ENCODE assay signal across 14 mouse cellular contexts in the genomic region with DNA sequence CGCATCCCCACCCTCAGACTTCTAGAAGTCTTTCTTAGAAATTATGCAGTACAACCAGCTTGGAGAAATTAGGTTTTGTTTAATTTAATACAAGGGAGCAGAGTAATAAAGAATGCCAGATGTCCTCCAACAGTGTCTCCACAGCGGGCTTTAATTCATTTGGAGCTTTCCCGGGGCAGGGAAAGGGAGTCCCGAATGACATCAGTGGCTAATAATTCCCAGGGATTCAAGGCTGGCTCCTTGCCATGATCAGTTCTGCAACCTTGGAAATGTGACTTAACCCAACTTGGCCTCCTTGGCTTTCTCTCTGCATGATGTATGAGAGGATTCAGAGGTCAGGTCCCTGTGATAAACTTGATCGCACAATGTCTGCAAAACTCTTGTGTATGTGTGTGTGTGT. TPM values are rescaled to one million over a fixed set of nuclear protein-coding genes. Genes with fewer than 3 reads are reported as not detected.
DNase-seq lines count a peak whose midpoint lies in the region; TF ChIP-seq lines count a peak whose summit lies in the region.
"Had no signal": no experiment of that assay in that cellular context is flagged by ENCODE, and none has a peak within 500 bp of the region (broad histone marks: within the 10 kb centered on the region; RNA-seq: fewer than 3 reads in every experiment).

No protein-coding gene starts in this region.

- no peak overlapping the region for H3K27ac ChIP-seq in gastrocnemius, adult 2 months
- H3K27ac ChIP-seq: hindbrain, postnatal 0 days had no signal

- TF ChIP-seq CTCF in gastrocnemius, adult 2 months (IDR thresholded peaks at IDR 0.05) = no peak

- intact Hi-C loops in gastrocnemius, postnatal 14 days (cut with DNase I; ENCODE audit: low total_unique reads) = no loop called here
- intact Hi-C loops in gastrocnemius, adult 2 months (cut with DNase I) = no loop called here
- intact Hi-C loops in left cerebral cortex, postnatal 4 days (cut with DNase I) = no loop called here

- H3K4me3 ChIP-seq in gastrocnemius, adult 2 months = no peak overlapping the region

- peak; percentile 39 for DNase-seq in gastrocnemius, postnatal 14 days
- DNase-seq in gastrocnemius, adult 2 months = no peak
- peak; percentile 11 to 34 for DNase-seq in kidney, postnatal 4 days
- DNase-seq in kidney, postnatal 25 days = no peak
- DNase-seq in adrenal gland, adult 8-10 months = peak; percentile 60
- peak; percentile 17 for DNase-seq in forelimb bud, embryonic 11.5 days (ENCODE audit: low read depth, low spot score)
- no peak for DNase-seq in left cerebral cortex, postnatal 4 days
- DNase-seq in yolk sac, embryonic 10.5 days (ENCODE audit: low spot score) = no peak
- DNase-seq: cerebellum, adult 18-20 months; heart, adult 18-20 months; thymus, postnatal 4 days had no signal

RNA-seq across cellular contexts. Expression of a gene that starts 3.7 kb away (rescaled TPM):
- total RNA-seq in gastrocnemius, postnatal 14 days (2021) = 1 to 10 TPM in 1 of 2 experiments, under 1 TPM in 1; 0.89 to 1.9 TPM
- total RNA-seq in gastrocnemius, adult 2 months (2021) = under 1 TPM; 0.41 to 0.47 TPM
- total RNA-seq in adrenal gland, adult 8-10 months (2022) = 10 to 100 TPM in 1 of 4 experiments, 1 to 10 TPM in 3; 7.7 to 10.7 (median 8.6) TPM
- total RNA-seq in left cerebral cortex, postnatal 4 days (2021) = 10 to 100 TPM; 64.2 to 67.2 TPM
- total RNA-seq: common myeloid progenitor, adult 5-6 weeks; megakaryocyte progenitor cell, adult 5-6 weeks had no signal

Comparison
In these comparisons a context has a peak if more than half of its experiments do, and no peak if none do; other contexts are left out.
1. DNase-seq: peak in gastrocnemius, postnatal 14 days (single experiment), kidney, postnatal 4 days (2 of 2), adrenal gland, adult 8-10 months (single experiment) and forelimb bud, embryonic 11.5 days (single experiment); none in gastrocnemius, adult 2 months (single experiment), kidney, postnatal 25 days (0 of 2), left cerebral cortex, postnatal 4 days (single experiment) and yolk sac, embryonic 10.5 days (single experiment).
2. RNA of a gene that starts 3.7 kb away (total RNA-seq): 64.2 to 67.2 TPM in left cerebral cortex, postnatal 4 days; 7.7 to 10.7 TPM in adrenal gland, adult 8-10 months, 0.89 to 1.9 TPM in gastrocnemius, postnatal 14 days and 0.41 to 0.47 TPM in gastrocnemius, adult 2 months; every median in the first group is over 4 times any median in the second.